Mouse (Mus musculus) small intestine, adult 2 months (tissue): Measurements from ENCODE around the gene Chrna7. TPM values are rescaled to one million over a fixed set of nuclear protein-coding genes. Genes with fewer than 3 reads are reported as not detected.

Experiments
- H3K27ac ChIP-seq: fragments of 200-500 bp; 2 replicates; pipeline ENCODE4 v1.5.1; 2012; ENCODE audit warnings: low read depth, low read length, control low read depth, inconsistent platforms; ENCODE audit not compliant: insufficient read depth
- H3K27me3 ChIP-seq: fragments of 200-500 bp; 2 replicates; pipeline ENCODE4 v1.6.1; 2012; ENCODE audit warnings: mild to moderate bottlenecking, moderate library complexity, low read length, inconsistent platforms; ENCODE audit not compliant: control insufficient read depth, insufficient read depth
- H3K36me3 ChIP-seq: fragments of 200-500 bp; 2 replicates; pipeline ENCODE4 v1.6.1; 2012; ENCODE audit warnings: mild to moderate bottlenecking, low read length, control low read depth, inconsistent platforms; ENCODE audit not compliant: control insufficient read depth, insufficient read depth
- H3K4me1 ChIP-seq: fragments of 200-500 bp; 2 replicates; pipeline ENCODE4 v1.6.1; 2012; ENCODE audit warnings: low read length, inconsistent platforms, mixed read lengths; ENCODE audit not compliant: control insufficient read depth, insufficient read depth, insufficient read length
- H3K4me3 ChIP-seq: fragments of 200-500 bp; 2 replicates; pipeline ENCODE4 v1.5.1; 2012; ENCODE audit warnings: low read depth, mild to moderate bottlenecking, control low read depth, inconsistent platforms, low read length, moderate library complexity
- CTCF ChIP-seq: fragments of 200-500 bp; IDR thresholded peaks from 2 replicates; pipeline ENCODE4 v1.5.1; 2012; ENCODE audit warnings: low read depth, mild to moderate bottlenecking, control low read depth, inconsistent platforms, low read length, moderate library complexity, mixed read lengths; ENCODE audit not compliant: insufficient replicate concordance, insufficient read length; ENCODE audit errors: extremely low read depth
- POLR2A ChIP-seq: fragments of 200-500 bp; IDR thresholded peaks from 2 replicates; pipeline ENCODE4 v1.6.1; 2012; ENCODE audit warnings: low read depth, mild to moderate bottlenecking, control low read depth, inconsistent platforms, low read length, moderate library complexity
- WGBS: fragments of 180-500 bp; shearing (Covaris S2); methylation state at CpG from one replicate; pipeline ENCODE4 v1.1.7; 2018; 5-methylcytosine and 5-hydroxymethylcytosine counted together
- polyA plus RNA-seq: library from polyadenylated mRNA; depleted of rRNA; stranded (reverse); fragments of >200 nt; gene quantifications from 2 replicates; pipeline ENCODE4 v1.2.3, GENCODE M21; 2012; rRNA removed

Chrna7 gene
- polyA plus RNA-seq, 1 experiment, result 0.06 TPM

DNA sequence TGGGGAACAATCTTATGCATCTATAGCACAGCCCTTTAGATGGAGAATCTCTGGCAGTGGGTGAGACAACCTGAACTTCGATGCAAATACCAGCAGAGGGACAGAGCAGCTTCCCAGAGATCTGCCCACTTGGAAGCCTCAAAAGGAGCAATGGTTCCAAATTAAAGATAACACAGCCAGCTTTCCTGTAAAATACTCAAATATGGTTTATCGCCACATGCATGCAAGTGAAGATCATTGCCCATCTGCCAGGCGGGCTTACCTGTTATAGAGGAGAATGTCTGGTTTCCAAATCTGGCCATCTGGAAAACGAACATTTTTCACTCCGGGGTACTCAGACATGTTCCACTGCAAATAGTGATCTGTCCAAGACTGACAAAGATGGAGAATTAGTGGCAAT, 64.0 kb downstream of the Chrna7 start:
- no peaks in the 10 kb centered on the region for H3K36me3 ChIP-seq
- TF ChIP-seq POLR2A, result no peak
- 77% methylated on average over 5 of the region's 5 CpGs for WGBS
- no peaks in the 10 kb centered on the region for H3K27me3 ChIP-seq
- H3K4me3 ChIP-seq, result no peak overlapping the region
- no peaks in the 10 kb centered on the region for H3K4me1 ChIP-seq
- no peak overlapping the region for H3K27ac ChIP-seq

DNA sequence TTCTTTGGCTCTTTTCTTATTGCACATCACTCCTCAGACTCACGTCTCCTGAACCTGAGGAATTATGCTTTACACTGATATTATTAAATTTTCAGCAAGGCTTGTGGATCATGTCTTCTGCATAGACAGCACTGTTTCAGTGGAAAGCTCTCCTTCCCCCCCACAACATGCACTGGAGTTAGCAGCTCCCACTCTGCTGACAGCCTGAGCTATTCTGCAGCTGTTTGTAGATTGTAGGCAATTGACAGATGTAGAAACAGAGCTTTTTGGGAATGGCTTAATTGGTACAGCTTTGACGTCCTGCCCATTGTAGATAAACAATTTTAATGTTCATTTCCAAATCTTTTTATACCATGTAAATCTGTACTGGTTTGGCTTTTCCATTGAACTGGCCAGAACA, 89.8 kb downstream of the Chrna7 start:
- no peak overlapping the region for H3K27ac ChIP-seq
- no peak for TF ChIP-seq CTCF
- TF ChIP-seq POLR2A, result no peak
- WGBS, result 40% methylated on average over 2 of the region's 2 CpGs

DNA sequence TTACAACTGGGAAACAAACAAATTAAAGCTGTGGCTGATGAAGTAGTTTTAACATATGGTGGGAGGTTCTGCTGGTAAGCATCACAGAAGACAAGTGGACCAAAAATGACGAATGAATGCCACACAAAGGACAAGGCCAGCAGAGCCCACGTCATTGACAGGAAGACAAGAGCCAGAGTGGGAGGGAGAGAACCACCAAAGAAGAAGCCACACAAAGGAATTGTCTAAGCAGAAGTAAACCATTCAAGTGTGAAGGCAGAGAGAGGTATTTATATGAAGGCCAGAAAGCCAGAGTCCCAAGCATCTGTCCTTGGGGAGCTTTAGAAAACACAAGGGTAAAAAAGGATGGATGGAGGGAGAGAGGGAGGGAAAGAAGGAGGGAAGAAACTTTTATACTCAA, 98.7 kb downstream of the Chrna7 start:
- Histone ChIP-seq H3K36me3 (no peaks in the 10 kb centered on the region), H3K27me3 (no peaks in the 10 kb centered on the region), H3K27ac (no peak overlapping the region), H3K4me1 (no peaks in the 10 kb centered on the region), H3K4me3 (no peak overlapping the region)
- WGBS, result 45% methylated on average over 2 of the region's 2 CpGs
- TF ChIP-seq POLR2A (no peak), CTCF (no peak)

More for the DNA sequence above, 89.8 kb downstream of the Chrna7 start:
- H3K4me3 ChIP-seq, result no peak overlapping the region
- no peaks in the 10 kb centered on the region for H3K4me1 ChIP-seq
- H3K36me3 ChIP-seq, result no peaks in the 10 kb centered on the region
- H3K27me3 ChIP-seq, result no peaks in the 10 kb centered on the region

DNA sequence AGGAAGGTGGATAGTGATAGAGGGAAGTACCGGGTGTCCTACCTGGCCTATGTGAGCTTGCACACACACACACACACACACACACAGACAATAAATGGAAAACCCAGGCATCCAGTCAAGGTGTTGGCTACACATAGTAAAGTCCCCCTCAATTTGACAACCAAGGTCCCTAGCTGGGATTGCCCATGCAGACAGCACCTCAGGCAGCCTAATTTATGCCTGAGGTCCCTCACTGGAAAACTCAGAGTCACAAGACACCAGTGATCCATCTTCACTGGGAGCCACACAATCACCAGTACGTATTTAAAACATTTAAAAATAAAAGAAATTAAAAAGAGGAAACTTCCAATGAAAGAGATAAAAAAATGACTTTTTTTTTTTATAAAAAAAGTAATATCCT, 99.1 kb downstream of the Chrna7 start:
- H3K4me1 ChIP-seq, result no peaks in the 10 kb centered on the region
- H3K27me3 ChIP-seq, result no peaks in the 10 kb centered on the region
- no peaks in the 10 kb centered on the region for H3K36me3 ChIP-seq
- no peak overlapping the region for H3K4me3 ChIP-seq
- no peak for TF ChIP-seq CTCF
- no peak for TF ChIP-seq POLR2A
- WGBS, result 85% methylated on average over 2 of the region's 2 CpGs
- H3K27ac ChIP-seq, result no peak overlapping the region

DNA sequence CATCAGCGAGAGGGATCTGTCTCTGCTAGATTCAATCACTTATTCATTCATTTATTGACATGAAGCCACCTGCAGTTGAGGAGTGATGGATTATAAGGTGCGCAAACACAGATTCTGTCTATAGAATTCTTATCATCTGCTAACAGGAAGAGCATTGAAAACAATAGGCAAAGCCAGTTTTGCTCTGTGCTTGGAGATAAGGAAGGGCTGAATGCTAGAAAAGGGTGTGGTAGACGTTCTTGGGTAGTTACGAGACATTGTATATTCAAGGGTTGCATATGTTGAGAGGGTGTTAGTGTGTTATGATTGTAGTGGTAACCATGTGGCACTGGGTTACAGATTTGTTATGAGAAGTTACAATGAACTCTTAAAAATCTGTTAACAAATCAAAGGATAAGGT, 103.0 kb downstream of the Chrna7 start:
- Histone ChIP-seq H3K27ac (no peak overlapping the region), H3K27me3 (no peaks in the 10 kb centered on the region), H3K4me1 (no peaks in the 10 kb centered on the region), H3K36me3 (no peaks in the 10 kb centered on the region), H3K4me3 (no peak overlapping the region)
- TF ChIP-seq POLR2A (no peak), CTCF (no peak)
- 35% methylated on average over 4 of the region's 4 CpGs for WGBS

DNA sequence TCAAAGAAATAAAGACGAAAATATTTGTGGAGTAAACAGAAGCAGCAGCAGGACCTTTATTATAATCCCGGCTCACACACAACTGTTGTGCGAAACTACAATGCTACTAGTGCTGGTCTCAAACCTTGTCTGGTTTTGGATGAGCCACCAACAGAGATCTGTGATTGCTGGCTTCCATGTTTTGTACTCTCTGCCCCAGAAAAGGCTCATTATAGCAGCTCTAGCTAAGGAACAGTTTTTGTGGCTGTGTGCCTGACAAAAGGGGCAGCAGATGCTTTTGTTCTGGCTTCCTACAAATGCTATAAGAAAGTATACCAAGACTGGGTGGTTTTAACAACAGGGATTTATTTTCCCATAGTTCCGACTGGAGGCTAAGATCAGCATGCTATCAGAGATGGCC, 126.4 kb downstream of the Chrna7 start:
- TF ChIP-seq CTCF, result no peak
- TF ChIP-seq POLR2A, result no peak
- H3K36me3 ChIP-seq, result no peaks in the 10 kb centered on the region
- 78% methylated on average over 4 of the region's 4 CpGs for WGBS
- no peaks in the 10 kb centered on the region for H3K27me3 ChIP-seq
- H3K4me3 ChIP-seq, result no peak overlapping the region
- no peak overlapping the region for H3K27ac ChIP-seq
- H3K4me1 ChIP-seq, result no peaks in the 10 kb centered on the region

DNA sequence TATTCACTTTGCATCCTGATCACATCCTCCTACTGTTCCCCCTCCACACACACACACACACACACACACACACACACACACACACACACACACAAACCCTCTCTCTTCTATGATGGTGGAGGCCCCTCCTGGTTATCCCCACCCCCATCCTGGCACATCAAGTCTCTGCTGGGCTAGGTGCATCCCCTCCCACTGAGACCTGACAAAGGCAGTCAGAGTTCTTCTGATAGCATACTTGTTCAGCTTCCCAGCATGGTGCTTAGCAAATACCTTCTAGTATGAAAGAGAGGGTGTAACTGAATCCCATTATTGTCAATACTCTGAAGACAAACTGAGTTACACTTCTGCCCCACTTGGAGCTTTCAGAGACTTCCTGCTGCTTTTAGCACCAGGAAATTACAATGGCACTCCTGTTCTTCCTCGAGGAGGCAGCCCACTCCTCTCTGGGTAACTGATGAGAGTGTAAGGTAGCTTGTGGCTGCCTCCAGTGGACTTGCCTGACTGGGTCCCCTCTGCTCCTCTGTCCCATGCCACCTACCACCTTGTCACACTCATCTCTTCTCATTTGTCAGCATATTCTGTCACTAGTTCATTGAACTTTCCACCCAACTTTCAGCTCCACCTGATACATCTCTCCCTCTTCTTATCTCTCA, 127.9 kb downstream of the Chrna7 start:
- H3K36me3 ChIP-seq, result no peaks in the 10 kb centered on the region
- TF ChIP-seq POLR2A (no peak), CTCF (no peak)
- 4% methylated on average over 1 of the region's 1 CpGs for whole genome bisulfite sequencing
- no peaks in the 10 kb centered on the region for H3K27me3 ChIP-seq
- H3K4me3 ChIP-seq, result no peak overlapping the region
- H3K4me1 ChIP-seq, result no peaks in the 10 kb centered on the region
- no peak overlapping the region for H3K27ac ChIP-seq

DNA sequence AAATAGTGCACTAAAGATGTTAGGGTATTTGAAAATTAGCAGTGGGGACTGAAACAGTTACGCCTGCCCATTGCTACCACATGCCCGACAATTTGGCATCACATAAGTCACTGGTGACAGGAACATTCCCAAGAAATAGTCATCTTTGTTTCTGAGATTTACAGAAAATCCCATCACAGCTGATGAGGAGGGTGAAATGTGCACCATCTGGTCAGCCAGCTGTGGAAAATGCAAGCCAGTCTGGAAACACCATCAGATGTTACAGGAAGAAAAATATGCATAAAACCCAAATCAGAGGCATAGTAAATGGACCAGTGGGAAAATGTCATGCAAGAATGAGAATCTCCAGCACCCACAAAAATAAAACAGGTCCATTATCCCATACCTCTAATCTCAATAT, 151.4 kb downstream of the Chrna7 start:
- H3K36me3 ChIP-seq, result no peaks in the 10 kb centered on the region
- no peaks in the 10 kb centered on the region for H3K4me1 ChIP-seq
- WGBS, result 77% methylated on average over 2 of the region's 2 CpGs
- no peak for TF ChIP-seq POLR2A
- no peak for TF ChIP-seq CTCF
- H3K27ac ChIP-seq, result no peak overlapping the region
- H3K4me3 ChIP-seq, result no peak overlapping the region
- no peaks in the 10 kb centered on the region for H3K27me3 ChIP-seq

Other genes with a start within 250 kb of the Chrna7 start
- gene Otud7a, start 232.2 kb upstream of the Chrna7 start, polyA plus RNA-seq, result 0.15 TPM in 1 of 2 replicates, not detected in the other